Mouse (Mus musculus): ENCODE measurements around the gene AU022252. TPM values are rescaled to one million over a fixed set of nuclear protein-coding genes. Genes with fewer than 3 reads are reported as not detected.

AU022252 gene
- polyA plus RNA-seq, 2 experiments, result 3.1 to 12.7 TPM

- ATAC-seq (ENCODE audit: insufficient read depth) (peak; percentile 38; the same call in 1 of the 2 replicates), DNase-seq (ENCODE audit: low read depth in 3 of 3, low spot score in 3 of 3) (no peak)
- Histone ChIP-seq H3K27ac (no peak overlapping the region), H3K27me3 (ENCODE audit: control insufficient read depth, insufficient read depth, low read length) (no peaks in the 10 kb centered on the region), H3K4me2 (ENCODE audit: low read depth) (no peak overlapping the region), H3K4me1 (replicated peaks; ENCODE audit: control insufficient read depth in 2 of 2, insufficient read depth in 2 of 2, low read length in 1 of 2) (no peaks in the 10 kb centered on the region), H3K9ac (replicated peaks) (no peak overlapping the region), H3K9me3 (ENCODE audit: control insufficient read depth, low read length) (no peaks in the 10 kb centered on the region), H3K36me3 (replicated peaks; ENCODE audit: control insufficient read depth, insufficient read depth, low read depth) (no peaks in the 10 kb centered on the region), H3K4me3 (ENCODE audit: insufficient read depth in 1 of 2, low read depth in 2 of 2, low read length in 2 of 2) (no peak overlapping the region)
- no peak for TF ChIP-seq EP300 (IDR thresholded peaks at IDR 0.05; ENCODE audit: low read depth)
- TF ChIP-seq CTCF (IDR thresholded peaks at IDR 0.05; ENCODE audit: low read depth), result peak; percentile 94
- WGBS (ENCODE audit: insufficient replicate concordance), result 34% methylated on average over 13 of the region's 13 CpGs
Observed at GRCm38 (mm10) chr4:119247462-119248235, 15.1 kb upstream of the AU022252 start.

- TF ChIP-seq EP300 (IDR thresholded peaks at IDR 0.05; ENCODE audit: low read depth) (no peak), CTCF (IDR thresholded peaks at IDR 0.05; ENCODE audit: low read depth) (no peak)
- Histone ChIP-seq H3K27me3 (ENCODE audit: control insufficient read depth, insufficient read depth, low read length) (no peaks in the 10 kb centered on the region), H3K27ac (no peak overlapping the region), H3K4me1 (replicated peaks; ENCODE audit: control insufficient read depth in 2 of 2, insufficient read depth in 2 of 2, low read length in 1 of 2) (no peaks in the 10 kb centered on the region), H3K4me2 (ENCODE audit: low read depth) (no peak overlapping the region), H3K36me3 (replicated peaks; ENCODE audit: control insufficient read depth, insufficient read depth, low read depth) (no peaks in the 10 kb centered on the region), H3K4me3 (ENCODE audit: insufficient read depth in 1 of 2, low read depth in 2 of 2, low read length in 2 of 2) (no peak overlapping the region), H3K9ac (replicated peaks) (no peak overlapping the region), H3K9me3 (ENCODE audit: control insufficient read depth, low read length) (no peaks in the 10 kb centered on the region)
- ATAC-seq (ENCODE audit: insufficient read depth) (no peak), DNase-seq (ENCODE audit: low read depth in 3 of 3, low spot score in 3 of 3) (no peak)
- WGBS (ENCODE audit: insufficient replicate concordance), result 71% methylated on average over 14 of the region's 14 CpGs
Observed at GRCm38 (mm10) chr4:119246688-119247225, 14.2 kb upstream of the AU022252 start.

GRCm38 (mm10) chr4:119245961-119246360 is 13.4 kb upstream of the AU022252 start:
- no peaks in the 10 kb centered on the region for H3K27me3 ChIP-seq (ENCODE audit: control insufficient read depth, insufficient read depth, low read length)
- no peak overlapping the region for H3K4me3 ChIP-seq (ENCODE audit: insufficient read depth in 1 of 2, low read depth in 2 of 2, low read length in 2 of 2)
- H3K27ac ChIP-seq, result no peak overlapping the region
- H3K9ac ChIP-seq (replicated peaks), result no peak overlapping the region
- H3K4me2 ChIP-seq (ENCODE audit: low read depth), result no peak overlapping the region
- no peak for ATAC-seq (ENCODE audit: insufficient read depth)
- H3K4me1 ChIP-seq (replicated peaks; ENCODE audit: control insufficient read depth in 2 of 2, insufficient read depth in 2 of 2, low read length in 1 of 2), result no peaks in the 10 kb centered on the region
- H3K9me3 ChIP-seq (ENCODE audit: control insufficient read depth, low read length), result no peaks in the 10 kb centered on the region
- H3K36me3 ChIP-seq (replicated peaks; ENCODE audit: control insufficient read depth, insufficient read depth, low read depth), result no peaks in the 10 kb centered on the region; the same call in 1 of the 2 replicates
- 76% methylated on average over 9 of the region's 9 CpGs for WGBS (ENCODE audit: insufficient replicate concordance)
- TF ChIP-seq CTCF (IDR thresholded peaks at IDR 0.05; ENCODE audit: low read depth), result no peak
- no peak for TF ChIP-seq EP300 (IDR thresholded peaks at IDR 0.05; ENCODE audit: low read depth)
- DNase-seq (ENCODE audit: low read depth in 3 of 3, low spot score in 3 of 3), result no peak

- no peak overlapping the region for H3K9ac ChIP-seq (replicated peaks)
- DNase-seq (ENCODE audit: low read depth in 3 of 3, low spot score in 3 of 3) (no peak), ATAC-seq (ENCODE audit: insufficient read depth) (no peak)
- H3K27ac ChIP-seq, result no peak overlapping the region
- no peak overlapping the region for H3K4me3 ChIP-seq (ENCODE audit: insufficient read depth in 1 of 2, low read depth in 2 of 2, low read length in 2 of 2)
- 75% methylated on average over 7 of the region's 7 CpGs for WGBS (ENCODE audit: insufficient replicate concordance)
- no peaks in the 10 kb centered on the region for H3K27me3 ChIP-seq (ENCODE audit: control insufficient read depth, insufficient read depth, low read length)
- no peaks in the 10 kb centered on the region for H3K9me3 ChIP-seq (ENCODE audit: control insufficient read depth, low read length)
- no peaks in the 10 kb centered on the region for H3K4me1 ChIP-seq (replicated peaks; ENCODE audit: control insufficient read depth in 2 of 2, insufficient read depth in 2 of 2, low read length in 1 of 2)
- H3K36me3 ChIP-seq (replicated peaks; ENCODE audit: control insufficient read depth, insufficient read depth, low read depth), result no peaks in the 10 kb centered on the region; the same call in 1 of the 2 replicates
- no peak overlapping the region for H3K4me2 ChIP-seq (ENCODE audit: low read depth)
- TF ChIP-seq CTCF (IDR thresholded peaks at IDR 0.05; ENCODE audit: low read depth), result no peak
- TF ChIP-seq EP300 (IDR thresholded peaks at IDR 0.05; ENCODE audit: low read depth), result no peak
Observed at GRCm38 (mm10) chr4:119245556-119245955, 13.0 kb upstream of the AU022252 start.

- Histone ChIP-seq H3K9me3 (ENCODE audit: control insufficient read depth, low read length) (no peaks in the 10 kb centered on the region), H3K4me1 (replicated peaks; ENCODE audit: control insufficient read depth in 2 of 2, insufficient read depth in 2 of 2, low read length in 1 of 2) (no peaks in the 10 kb centered on the region), H3K4me2 (ENCODE audit: low read depth) (no peak overlapping the region), H3K27me3 (ENCODE audit: control insufficient read depth, insufficient read depth, low read length) (no peaks in the 10 kb centered on the region), H3K36me3 (replicated peaks; ENCODE audit: control insufficient read depth, insufficient read depth, low read depth) (no peaks in the 10 kb centered on the region; the same call in 1 of the 2 replicates), H3K27ac (no peak overlapping the region), H3K4me3 (ENCODE audit: insufficient read depth in 1 of 2, low read depth in 2 of 2, low read length in 2 of 2) (no peak overlapping the region), H3K9ac (replicated peaks) (no peak overlapping the region)
- no peak for DNase-seq (ENCODE audit: low read depth in 3 of 3, low spot score in 3 of 3)
- no peak for ATAC-seq (ENCODE audit: insufficient read depth)
- 73% methylated on average over 22 of the region's 22 CpGs for WGBS (ENCODE audit: insufficient replicate concordance)
- TF ChIP-seq EP300 (IDR thresholded peaks at IDR 0.05; ENCODE audit: low read depth) (no peak), CTCF (IDR thresholded peaks at IDR 0.05; ENCODE audit: low read depth) (no peak)
Observed at GRCm38 (mm10) chr4:119244468-119245240, 12.1 kb upstream of the AU022252 start.
